Mouse (Mus musculus) myocyte (in vitro differentiated cells): Measurements from ENCODE around the gene Add2. TPM values are rescaled to one million over a fixed set of nuclear protein-coding genes. Genes with fewer than 3 reads are reported as not detected.

Source experiments
- H3K27me3 ChIP-seq: one replicate; pipeline ENCODE4 v1.6.1; 2011; ENCODE audit not compliant: control insufficient read depth, insufficient read depth, insufficient read length
- H3K36me3 ChIP-seq: one replicate; pipeline ENCODE4 v1.6.1; 2011; ENCODE audit not compliant: control insufficient read depth, insufficient read depth
- H3K4me2 ChIP-seq: one replicate; pipeline ENCODE4 v1.6.1; 2011; ENCODE audit warnings: low read depth, control low read depth
- H3K4me3 ChIP-seq: one replicate; pipeline ENCODE4 v1.5.1; 2011; ENCODE audit warnings: mild to moderate bottlenecking, control low read depth, moderate library complexity
- H3K79me2 ChIP-seq: one replicate; pipeline ENCODE4 v1.6.1; 2011; ENCODE audit not compliant: control insufficient read depth, insufficient read depth
- H3ac ChIP-seq: one replicate; pipeline ENCODE4 v1.6.1; 2011; ENCODE audit not compliant: control insufficient read depth, insufficient read length
- CEBPB ChIP-seq: IDR thresholded peaks from 2 replicates; pipeline ENCODE4 v1.6.1; 2011; ENCODE audit warnings: mild to moderate bottlenecking, moderate library complexity; ENCODE audit not compliant: poor library complexity, insufficient read depth, severe bottlenecking
- E2F4 ChIP-seq: IDR thresholded peaks from one replicate; pipeline ENCODE4 v1.6.1; 2011; ENCODE audit warnings: mild to moderate bottlenecking, control low read depth, moderate library complexity; ENCODE audit not compliant: insufficient read depth
- MAX ChIP-seq: IDR thresholded peaks from one replicate; pipeline ENCODE4 v1.6.1; 2011; ENCODE audit warnings: low read depth, mild to moderate bottlenecking, control low read depth
- MYOD1 ChIP-seq, 3 experiments: IDR thresholded peaks; one replicate each; pipeline ENCODE4 v1.6.1; 2011; ENCODE audit warnings: control low read depth in 2 of 3, low read depth in 2 of 3, mild to moderate bottlenecking in 2 of 3, moderate library complexity in 1 of 3; ENCODE audit not compliant: insufficient read length in 2 of 3, control insufficient read depth in 1 of 3
- MYOG ChIP-seq, 3 experiments: IDR thresholded peaks; one replicate each; pipeline ENCODE4 v1.6.1; 2011; ENCODE audit warnings: control low read depth in 2 of 3, low read depth in 2 of 3, mild to moderate bottlenecking in 2 of 3; ENCODE audit not compliant: insufficient read length in 2 of 3, control insufficient read depth in 1 of 3, insufficient read depth in 1 of 3
- POLR2A ChIP-seq: IDR thresholded peaks from one replicate; pipeline ENCODE4 v1.6.1; 2011; ENCODE audit warnings: low read depth, mild to moderate bottlenecking, control low read depth, moderate library complexity; ENCODE audit not compliant: insufficient read length
- POLR2AphosphoS2 ChIP-seq: IDR thresholded peaks from one replicate; pipeline ENCODE4 v1.6.1; 2011; ENCODE audit warnings: low read depth, control low read depth; ENCODE audit not compliant: insufficient read length
- REST ChIP-seq: IDR thresholded peaks from one replicate; pipeline ENCODE4 v1.6.1; 2011; ENCODE audit warnings: mild to moderate bottlenecking, control low read depth, moderate library complexity; ENCODE audit not compliant: insufficient read depth, insufficient read length
- SRF ChIP-seq: IDR thresholded peaks from one replicate; pipeline ENCODE4 v1.6.1; 2011; ENCODE audit warnings: low read depth; ENCODE audit not compliant: control insufficient read depth, insufficient read length
- TCF12 ChIP-seq: IDR thresholded peaks from one replicate; pipeline ENCODE4 v1.6.1; 2011; ENCODE audit warnings: mild to moderate bottlenecking, control low read depth; ENCODE audit not compliant: poor library complexity, insufficient read depth, severe bottlenecking
- TCF3 ChIP-seq: IDR thresholded peaks from one replicate; pipeline ENCODE4 v1.6.1; 2011; ENCODE audit warnings: low read depth, control low read depth; ENCODE audit not compliant: insufficient read length
- USF1 ChIP-seq: IDR thresholded peaks from one replicate; pipeline ENCODE4 v1.6.1; 2011; ENCODE audit warnings: low read depth, mild to moderate bottlenecking, control low read depth, moderate library complexity
- polyA plus RNA-seq: library from polyadenylated mRNA; unstranded; fragments of >200 nt; fragmentation: generic; extraction: Trizol; gene quantifications from one replicate; pipeline ENCODE4 v1.2.1, GENCODE M21; 2012; ENCODE audit warnings: missing spikeins

Gene Add2
- polyA plus RNA-seq, 1 experiment: 3.6 TPM

- Histone ChIP-seq H3ac (no peak overlapping the region), H3K36me3 (no peaks in the 10 kb centered on the region), H3K79me2 (no peaks in the 10 kb centered on the region), H3K4me2 (no peak overlapping the region), H3K4me3 (no peak overlapping the region), H3K27me3 (no peaks in the 10 kb centered on the region)
- TF ChIP-seq REST (no peak), MYOD1 (IDR thresholded peaks at IDR 0.05; ENCODE audit: control insufficient read depth in 1 of 3, insufficient read length in 2 of 3, low read depth in 2 of 3) (no peak), SRF (no peak), CEBPB (no peak), E2F4 (no peak), POLR2A (no peak), POLR2AphosphoS2 (no peak), MYOG (IDR thresholded peaks at IDR 0.05; ENCODE audit: control insufficient read depth in 1 of 3, insufficient read depth in 1 of 3, insufficient read length in 2 of 3, low read depth in 2 of 3) (no peak), MAX (no peak), USF1 (no peak), TCF3 (no peak), TCF12 (no peak)
Observed at GRCm38 (mm10) chr6:86053594-86053993, 25.1 kb downstream of the Add2 start.

- H3K27me3 ChIP-seq: no peaks in the 10 kb centered on the region
- TF ChIP-seq MAX: no peak
- TF ChIP-seq MYOD1 (IDR thresholded peaks at IDR 0.05; ENCODE audit: control insufficient read depth in 1 of 3, insufficient read length in 2 of 3, low read depth in 2 of 3): no peak
- no peak for TF ChIP-seq POLR2AphosphoS2
- TF ChIP-seq MYOG (IDR thresholded peaks at IDR 0.05; ENCODE audit: control insufficient read depth in 1 of 3, insufficient read depth in 1 of 3, insufficient read length in 2 of 3, low read depth in 2 of 3): no peak
- H3K4me3 ChIP-seq: no peak overlapping the region
Observed at GRCm38 (mm10) chr6:86058475-86058874, 30.0 kb downstream of the Add2 start.

GRCm38 (mm10) chr6:86059151-86059853, 30.8 kb downstream of the Add2 start:
- no peaks in the 10 kb centered on the region for H3K27me3 ChIP-seq
- no peaks in the 10 kb centered on the region for H3K79me2 ChIP-seq
- no peak overlapping the region for H3K4me3 ChIP-seq
- H3K4me2 ChIP-seq: no peak overlapping the region
- TF ChIP-seq POLR2A: no peak
- no peak for TF ChIP-seq REST
- TF ChIP-seq POLR2AphosphoS2: no peak
- TF ChIP-seq USF1: no peak
- no peak for TF ChIP-seq E2F4
- TF ChIP-seq SRF: no peak
- no peak for TF ChIP-seq MYOG (IDR thresholded peaks at IDR 0.05; ENCODE audit: control insufficient read depth in 1 of 3, insufficient read depth in 1 of 3, insufficient read length in 2 of 3, low read depth in 2 of 3)
- TF ChIP-seq MYOD1 (IDR thresholded peaks at IDR 0.05; ENCODE audit: control insufficient read depth in 1 of 3, insufficient read length in 2 of 3, low read depth in 2 of 3): no peak
- TF ChIP-seq MAX: no peak
- TF ChIP-seq CEBPB: no peak
- TF ChIP-seq TCF12: no peak
- no peak for TF ChIP-seq TCF3
- no peak overlapping the region for H3ac ChIP-seq
- no peaks in the 10 kb centered on the region for H3K36me3 ChIP-seq

More at GRCm38 (mm10) chr6:86058475-86058874, 30.0 kb downstream of the Add2 start:
- H3ac ChIP-seq: no peak overlapping the region
- no peaks in the 10 kb centered on the region for H3K79me2 ChIP-seq
- H3K4me2 ChIP-seq: no peak overlapping the region
- H3K36me3 ChIP-seq: no peaks in the 10 kb centered on the region

- H3K27me3 ChIP-seq: no peaks in the 10 kb centered on the region
- no peak for TF ChIP-seq POLR2AphosphoS2
- TF ChIP-seq MAX: no peak
- no peak for TF ChIP-seq CEBPB
- TF ChIP-seq MYOG (IDR thresholded peaks at IDR 0.05; ENCODE audit: control insufficient read depth in 1 of 3, insufficient read depth in 1 of 3, insufficient read length in 2 of 3, low read depth in 2 of 3): no peak
- TF ChIP-seq POLR2A: no peak
- TF ChIP-seq E2F4: no peak
- no peak for TF ChIP-seq REST
- TF ChIP-seq TCF12: no peak
- no peak for TF ChIP-seq USF1
- TF ChIP-seq MYOD1 (IDR thresholded peaks at IDR 0.05; ENCODE audit: control insufficient read depth in 1 of 3, insufficient read length in 2 of 3, low read depth in 2 of 3): no peak
- no peak for TF ChIP-seq TCF3
- TF ChIP-seq SRF: no peak
Observed at GRCm38 (mm10) chr6:86060170-86060569, 31.7 kb downstream of the Add2 start.

GRCm38 (mm10) chr6:86062226-86062625, 33.7 kb downstream of the Add2 start:
- Histone ChIP-seq H3K36me3 (no peaks in the 10 kb centered on the region), H3ac (no peak overlapping the region), H3K27me3 (no peaks in the 10 kb centered on the region), H3K4me2 (no peak overlapping the region), H3K79me2 (no peaks in the 10 kb centered on the region), H3K4me3 (no peak overlapping the region)
- TF ChIP-seq MYOD1 (IDR thresholded peaks at IDR 0.05; ENCODE audit: control insufficient read depth in 1 of 3, insufficient read length in 2 of 3, low read depth in 2 of 3) (no peak), CEBPB (no peak), POLR2A (no peak), REST (no peak), POLR2AphosphoS2 (no peak), MAX (no peak), MYOG (IDR thresholded peaks at IDR 0.05; ENCODE audit: control insufficient read depth in 1 of 3, insufficient read depth in 1 of 3, insufficient read length in 2 of 3, low read depth in 2 of 3) (no peak), TCF3 (no peak), SRF (no peak), USF1 (no peak), E2F4 (no peak), TCF12 (no peak)

More at GRCm38 (mm10) chr6:86060170-86060569, 31.7 kb downstream of the Add2 start:
- H3K4me2 ChIP-seq: no peak overlapping the region
- H3K4me3 ChIP-seq: no peak overlapping the region
- H3ac ChIP-seq: no peak overlapping the region
- H3K79me2 ChIP-seq: no peaks in the 10 kb centered on the region
- H3K36me3 ChIP-seq: no peaks in the 10 kb centered on the region
